ENCODE assay signal across 7 mouse cellular contexts in genomic region chr8:122444058-122444748, GRCm38 (mm10). TPM values are rescaled to one million over a fixed set of nuclear protein-coding genes. Genes with fewer than 3 reads are reported as not detected.
DNase-seq lines count a peak whose midpoint lies in the region; ATAC-seq lines count a peak whose summit lies in the region.

No protein-coding gene starts in this region.

- peak overlapping the region; percentile 81 for H3K4me3 ChIP-seq in intestine, embryonic 14.5 days (ENCODE audit: low read depth, low read length)

- H3K9me3 ChIP-seq in intestine, embryonic 14.5 days (ENCODE audit: control insufficient read depth, low read length), result no peaks in the 10 kb centered on the region

- H3K4me1 ChIP-seq in intestine, embryonic 14.5 days (replicated peaks; ENCODE audit: control insufficient read depth, insufficient read depth, low read length), result peaks cover 19% of the 10 kb centered on the region

- peaks cover 8% of the 10 kb centered on the region; the same call in 1 of the 2 replicates for H3K36me3 ChIP-seq in intestine, embryonic 14.5 days (ENCODE audit: control insufficient read depth, insufficient read depth, low read length)

- peak overlapping the region; percentile 96 for H3K27ac ChIP-seq in intestine, embryonic 14.5 days (ENCODE audit: low read depth)

- intact Hi-C loops in left cerebral cortex, postnatal 10 days (cut with DNase I), result no loop called here

- H3K9ac ChIP-seq in intestine, embryonic 14.5 days (ENCODE audit: low read length), result peak overlapping the region; percentile 74

- WGBS in intestine, embryonic 14.5 days, result 4% methylated on average over 19 of the region's 19 CpGs

- peak overlapping the region; percentile 82 for H3K4me2 ChIP-seq in intestine, embryonic 14.5 days (ENCODE audit: low read length)

- DNase-seq in adrenal gland, adult 18-20 months (ENCODE audit: low spot score in 2 of 2), result peak; percentile 78 to 80
- DNase-seq in embryo, embryonic 10.5 days (ENCODE audit: low spot score), result peak; percentile 54
- DNase-seq in gastrocnemius, postnatal 10 days, result peak; percentile 84
- DNase-seq in intestine, embryonic 14.5 days (ENCODE audit: low spot score), result peak; percentile 83
- DNase-seq in left cerebral cortex, postnatal 10 days (ENCODE audit: extremely low spot score in 1 of 2, low spot score in 2 of 2), result peak; percentile 84 to 90
- DNase-seq in right cerebral cortex, postnatal 14 days, result peak; percentile 85

- peak; percentile 30; the same call in 1 of the 2 replicates for ATAC-seq in intestine, embryonic 14.5 days (replicated peaks; ENCODE audit: low FRiP score, low TSS enrichment, low read depth)
- peak; percentile 67 for ATAC-seq in megakaryocyte progenitor cell, adult 5-6 weeks (replicated peaks; ENCODE audit: poor library complexity)

- H3K27me3 ChIP-seq in intestine, embryonic 14.5 days (replicated peaks; ENCODE audit: control insufficient read depth, insufficient read depth, low read length), result no peaks in the 10 kb centered on the region

RNA-seq across cellular contexts. Expression of gene Mvd, which starts 1.0 kb away (rescaled TPM):
- total RNA-seq in adrenal gland, adult 18-20 months (2021), result 10 to 100 TPM; 20.1 to 20.3 TPM
- total RNA-seq in gastrocnemius, postnatal 10 days (2021), result 1 to 10 TPM; 6.9 to 7.9 TPM
- 52.6 and 60.2 TPM in 2 replicates for polyA plus RNA-seq in intestine, embryonic 14.5 days (2014; fragmentation: Nextera tagmentation; extraction: Ambion mirVana)
- 10 to 100 TPM; 44.8 to 50.1 TPM for total RNA-seq in left cerebral cortex, postnatal 10 days (2021)
- 3.4 and 3.8 TPM in 2 replicates for total RNA-seq in megakaryocyte progenitor cell, adult 5-6 weeks (2015)
- total RNA-seq in megakaryocyte progenitor cell, adult 5-6 weeks (2017), result 3.2 and 5.6 TPM in 2 replicates

RNA-seq across cellular contexts. Expression of gene Cyba, which starts 11.5 kb away (rescaled TPM):
- 10 to 100 TPM; 29.0 to 53.7 TPM for total RNA-seq in adrenal gland, adult 18-20 months (2021)
- total RNA-seq in gastrocnemius, postnatal 10 days (2021), result 10 to 100 TPM; 23.8 to 28.6 TPM
- polyA plus RNA-seq in intestine, embryonic 14.5 days (2014; fragmentation: Nextera tagmentation; extraction: Ambion mirVana), result 297 and 307 TPM in 2 replicates
- 1 to 10 TPM; 7.8 to 9.6 TPM for total RNA-seq in left cerebral cortex, postnatal 10 days (2021)
- total RNA-seq in megakaryocyte progenitor cell, adult 5-6 weeks (2015), result 123 and 166 TPM in 2 replicates
- 94.4 and 117 TPM in 2 replicates for total RNA-seq in megakaryocyte progenitor cell, adult 5-6 weeks (2017)

RNA-seq across cellular contexts. Expression of gene Snai3, which starts 16.3 kb away (rescaled TPM):
- total RNA-seq in adrenal gland, adult 18-20 months (2021), result not detected
- total RNA-seq in gastrocnemius, postnatal 10 days (2021), result 1 to 10 TPM; 2.5 to 3.1 TPM
- 1.1 and 1.3 TPM in 2 replicates for polyA plus RNA-seq in intestine, embryonic 14.5 days (2014; fragmentation: Nextera tagmentation; extraction: Ambion mirVana)
- total RNA-seq in left cerebral cortex, postnatal 10 days (2021), result not detected
- 0.30 TPM in 1 of 2 replicates, not detected in the other for total RNA-seq in megakaryocyte progenitor cell, adult 5-6 weeks (2015)
- total RNA-seq in megakaryocyte progenitor cell, adult 5-6 weeks (2017), result not detected in 2 replicates

RNA-seq across cellular contexts. Expression of gene Il17c, which starts 22.4 kb away (rescaled TPM):
- not detected for total RNA-seq in adrenal gland, adult 18-20 months (2021)
- total RNA-seq in gastrocnemius, postnatal 10 days (2021), result not detected
- not detected in 2 replicates for polyA plus RNA-seq in intestine, embryonic 14.5 days (2014; fragmentation: Nextera tagmentation; extraction: Ambion mirVana)
- total RNA-seq in left cerebral cortex, postnatal 10 days (2021), result not detected
- total RNA-seq in megakaryocyte progenitor cell, adult 5-6 weeks (2015), result not detected in 2 replicates
- not detected in 2 replicates for total RNA-seq in megakaryocyte progenitor cell, adult 5-6 weeks (2017)

RNA-seq across cellular contexts. Expression of gene Rnf166, which starts 31.7 kb away (rescaled TPM):
- total RNA-seq in adrenal gland, adult 18-20 months (2021), result 10 to 100 TPM; 39.1 to 66.6 TPM
- total RNA-seq in gastrocnemius, postnatal 10 days (2021), result 10 to 100 TPM; 26.2 to 28.0 TPM
- polyA plus RNA-seq in intestine, embryonic 14.5 days (2014; fragmentation: Nextera tagmentation; extraction: Ambion mirVana), result 31.4 and 34.0 TPM in 2 replicates
- total RNA-seq in left cerebral cortex, postnatal 10 days (2021), result 10 to 100 TPM; 14.2 to 16.3 TPM
- 26.6 and 33.3 TPM in 2 replicates for total RNA-seq in megakaryocyte progenitor cell, adult 5-6 weeks (2015)
- 32.8 and 33.2 TPM in 2 replicates for total RNA-seq in megakaryocyte progenitor cell, adult 5-6 weeks (2017)

Comparison
In these comparisons a context has a peak if more than half of its experiments do, and no peak if none do; other contexts are left out.
1. Peak in every context shown above with its lines: DNase-seq, ATAC-seq, H3K4me3 ChIP-seq and H3K27ac ChIP-seq.